Mouse (Mus musculus): ENCODE data around the gene Atp6v1e2. TPM values are rescaled to one million over a fixed set of nuclear protein-coding genes. Genes with fewer than 3 reads are reported as not detected.

Atp6v1e2 gene
- total RNA-seq, 2 experiments from 2014 or later, result not detected

GRCm38 (mm10) chr17:86965121-86965520 lies 17.4 kb upstream of the Atp6v1e2 start:
- DNase-seq (ENCODE audit: low spot score in 2 of 2), result no peak

- peak; percentile 59 to 76 for DNase-seq (ENCODE audit: low spot score in 2 of 2)
Observed at GRCm38 (mm10) chr17:86964502-86964901, 16.8 kb upstream of the Atp6v1e2 start.

- peak in 1 of 2 experiments; percentile 15 for DNase-seq (ENCODE audit: low spot score in 2 of 2)
Observed at GRCm38 (mm10) chr17:86964041-86964440, 16.3 kb upstream of the Atp6v1e2 start.

- DNase-seq (ENCODE audit: low spot score in 2 of 2), result peak in 1 of 2 experiments; percentile 46
Observed at GRCm38 (mm10) chr17:86963586-86963902, 15.8 kb upstream of the Atp6v1e2 start.

- peak; percentile 86 to 93 for DNase-seq (ENCODE audit: low spot score in 2 of 2)
Observed at GRCm38 (mm10) chr17:86962894-86963585, 15.3 kb upstream of the Atp6v1e2 start, which contains the start of gene Rhoq. Gene Rhoq (plus strand): TSS chr17:86963082.

GRCm38 (mm10) chr17:86962297-86962893 lies 14.7 kb upstream of the Atp6v1e2 start:
- peak; percentile 72 to 91 for DNase-seq (ENCODE audit: low spot score in 2 of 2)

- peak in 1 of 2 experiments; percentile 61 for DNase-seq (ENCODE audit: low spot score in 2 of 2)
Observed at GRCm38 (mm10) chr17:86961301-86961841, 13.7 kb upstream of the Atp6v1e2 start.

GRCm38 (mm10) chr17:86957968-86958367 lies 10.3 kb upstream of the Atp6v1e2 start:
- peak in 1 of 2 experiments; percentile 4 for DNase-seq (ENCODE audit: low spot score in 2 of 2)

GRCm38 (mm10) chr17:86957239-86957638 lies 9.5 kb upstream of the Atp6v1e2 start:
- DNase-seq (ENCODE audit: low spot score in 2 of 2), result no peak

GRCm38 (mm10) chr17:86948801-86949200 lies 1.1 kb upstream of the Atp6v1e2 start:
- peak; percentile 54 to 73 for DNase-seq (ENCODE audit: low spot score in 2 of 2)

- DNase-seq (ENCODE audit: low spot score in 2 of 2), result no peak
Observed at GRCm38 (mm10) chr17:86946078-86946477, 1.6 kb downstream of the Atp6v1e2 start.

GRCm38 (mm10) chr17:86943158-86943557 lies 4.5 kb downstream of the Atp6v1e2 start:
- DNase-seq (ENCODE audit: low spot score in 2 of 2), result no peak

- DNase-seq (ENCODE audit: low spot score in 2 of 2), result no peak
Observed at GRCm38 (mm10) chr17:86942112-86942511, 5.6 kb downstream of the Atp6v1e2 start.

- DNase-seq (ENCODE audit: low spot score in 2 of 2), result no peak
Observed at GRCm38 (mm10) chr17:86938683-86939082, 9.0 kb downstream of the Atp6v1e2 start.

GRCm38 (mm10) chr17:86937497-86938155 lies 10.1 kb downstream of the Atp6v1e2 start:
- peak; percentile 67 to 77 for DNase-seq (ENCODE audit: low spot score in 2 of 2)

- DNase-seq (ENCODE audit: low spot score in 2 of 2), result no peak
Observed at GRCm38 (mm10) chr17:86937064-86937463, 10.6 kb downstream of the Atp6v1e2 start.

GRCm38 (mm10) chr17:86932896-86933295 lies 14.8 kb downstream of the Atp6v1e2 start:
- no peak for DNase-seq (ENCODE audit: low spot score in 2 of 2)

GRCm38 (mm10) chr17:86929981-86930380 lies 17.7 kb downstream of the Atp6v1e2 start:
- DNase-seq (ENCODE audit: low spot score in 2 of 2), result no peak

- DNase-seq (ENCODE audit: low spot score in 2 of 2), result no peak
Observed at GRCm38 (mm10) chr17:86929355-86929754, 18.3 kb downstream of the Atp6v1e2 start.

- DNase-seq (ENCODE audit: low spot score in 2 of 2), result no peak
Observed at GRCm38 (mm10) chr17:86926836-86927235, 20.9 kb downstream of the Atp6v1e2 start.

- DNase-seq (ENCODE audit: low spot score in 2 of 2), result no peak
Observed at GRCm38 (mm10) chr17:86924679-86925078, 23.0 kb downstream of the Atp6v1e2 start.

- no peak for DNase-seq (ENCODE audit: low spot score in 2 of 2)
Observed at GRCm38 (mm10) chr17:86919729-86920128, 28.0 kb downstream of the Atp6v1e2 start.

All from gastrocnemius, postnatal 4 days (tissue).